Mouse (Mus musculus): ENCODE results near the gene Cd81.

DNA sequence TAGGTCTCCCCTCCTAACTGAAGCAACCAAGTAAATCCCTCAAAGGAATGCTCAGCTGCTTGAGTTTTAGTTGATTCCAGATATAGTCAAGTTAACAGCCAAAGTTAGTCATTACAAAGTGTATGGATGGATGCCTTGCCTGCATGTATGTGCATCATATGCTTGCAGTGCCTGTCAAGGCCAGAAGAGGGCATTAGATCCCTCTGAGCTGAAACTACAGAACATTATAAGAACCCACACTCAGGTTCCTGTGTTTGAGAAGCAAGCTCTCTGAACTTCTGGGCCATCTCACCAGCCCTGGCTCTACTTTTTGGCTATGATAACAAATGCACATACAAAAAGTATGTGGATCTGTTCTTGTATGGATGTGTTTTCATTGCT lies 7.7 kb upstream of the Cd81 start:
- TF ChIP-seq EP300 (IDR thresholded peaks at IDR 0.05; ENCODE audit: low read depth) (no peak), CTCF (IDR thresholded peaks at IDR 0.05; ENCODE audit: low read depth) (peak; percentile 51)
